Comparison of ENCODE assay signal across 15 mouse cellular contexts in genomic region chr3:148945534-148945933, GRCm38 (mm10). TPM values are rescaled to one million over a fixed set of nuclear protein-coding genes. Genes with fewer than 3 reads are reported as not detected.
DNase-seq lines count a peak whose midpoint lies in the region; ATAC-seq and TF ChIP-seq lines count a peak whose summit lies in the region.
"Had no signal": no experiment of that assay in that cellular context is flagged by ENCODE, and none has a peak within 500 bp of the region (broad histone marks: within the 10 kb centered on the region; RNA-seq: fewer than 3 reads in every experiment).

No protein-coding gene starts in this region.

- peak overlapping the region; percentile 61; the same call in 1 of the 2 replicates for H3K9ac ChIP-seq in heart, embryonic 11.5 days (ENCODE audit: low read depth, low read length)
- H3K9ac ChIP-seq: limb, embryonic 12.5 days; liver, postnatal 0 days; stomach, embryonic 15.5 days had no signal

- no peak for TF ChIP-seq CTCF in layer of hippocampus, adult 2 months (conservative IDR thresholded peaks at IDR 0.05)

- no peak for ATAC-seq in heart, embryonic 11.5 days (replicated peaks; ENCODE audit: insufficient number of reproducible peaks, low FRiP score, low TSS enrichment)
- ATAC-seq: liver, postnatal 0 days had no signal

- H3K27ac ChIP-seq in heart, embryonic 11.5 days (ENCODE audit: low read depth, low read length): peak overlapping the region; percentile 50
- H3K27ac ChIP-seq in layer of hippocampus, adult 2 months: no peak overlapping the region
- H3K27ac ChIP-seq in midbrain, embryonic 10.5 days (replicated peaks): peak overlapping the region; percentile 53; the same call in 1 of the 2 replicates
- H3K27ac ChIP-seq: limb, embryonic 12.5 days; stomach, embryonic 15.5 days had no signal

- H3K27me3 ChIP-seq in heart, embryonic 11.5 days (ENCODE audit: control insufficient read depth, insufficient read depth, low read length): no peaks in the 10 kb centered on the region
- no peaks in the 10 kb centered on the region for H3K27me3 ChIP-seq in midbrain, embryonic 10.5 days (ENCODE audit: low read depth, poor library complexity, severe bottlenecking)
- H3K27me3 ChIP-seq: limb, embryonic 12.5 days; megakaryocyte, embryonic 14.5 days; stomach, embryonic 15.5 days had no signal

- no peak for DNase-seq in heart, postnatal 4 days
- no peak for DNase-seq in layer of hippocampus, adult 2 months (ENCODE audit: low spot score in 2 of 2)
- no peak for DNase-seq in layer of hippocampus, postnatal 36 days
- DNase-seq in midbrain, embryonic 10.5 days (ENCODE audit: low spot score): no peak
- peak; percentile 32 for DNase-seq in retina, embryonic 14.5 days (ENCODE audit: low spot score)
- no peak for DNase-seq in embryo, embryonic 10 days (ENCODE audit: low spot score)
- no peak for DNase-seq in thymus, postnatal 0 days (ENCODE audit: low spot score)
- DNase-seq: adrenal gland, adult 8-10 months; gastrocnemius, postnatal 10 days; kidney, adult 11 months; liver, postnatal 0 days had no signal

- peaks cover 20% of the 10 kb centered on the region for H3K4me1 ChIP-seq in heart, embryonic 11.5 days (ENCODE audit: control insufficient read depth, insufficient read depth, low read length)
- peaks cover 100% of the 10 kb centered on the region for H3K4me1 ChIP-seq in midbrain, embryonic 10.5 days
- H3K4me1 ChIP-seq: stomach, embryonic 15.5 days had no signal

- H3K36me3 ChIP-seq in heart, embryonic 11.5 days (ENCODE audit: control insufficient read depth, insufficient read depth, low read length): no peaks in the 10 kb centered on the region
- H3K36me3 ChIP-seq in midbrain, embryonic 10.5 days: no peaks in the 10 kb centered on the region
- H3K36me3 ChIP-seq: limb, embryonic 12.5 days; stomach, embryonic 15.5 days had no signal

- H3K9me3 ChIP-seq in heart, embryonic 11.5 days (replicated peaks; ENCODE audit: control insufficient read depth, low read length): no peaks in the 10 kb centered on the region
- H3K9me3 ChIP-seq in midbrain, embryonic 10.5 days (replicated peaks): no peaks in the 10 kb centered on the region
- H3K9me3 ChIP-seq: limb, embryonic 12.5 days; megakaryocyte, embryonic 14.5 days; stomach, embryonic 15.5 days had no signal

- WGBS in heart, embryonic 11.5 days (ENCODE audit: insufficient replicate concordance): 22% methylated on average over 8 of the region's 8 CpGs
- WGBS in midbrain, embryonic 10.5 days: 18% methylated on average over 8 of the region's 8 CpGs

- H3K4me2 ChIP-seq in heart, embryonic 11.5 days: peak overlapping the region; percentile 55
- H3K4me2 ChIP-seq: limb, embryonic 12.5 days; stomach, embryonic 15.5 days had no signal

- no peak overlapping the region for H3K4me3 ChIP-seq in heart, embryonic 11.5 days (ENCODE audit: low read depth, low read length)
- H3K4me3 ChIP-seq in layer of hippocampus, adult 2 months: peak overlapping the region; percentile 4; the same call in 1 of the 2 replicates
- H3K4me3 ChIP-seq in midbrain, embryonic 10.5 days: peak overlapping the region; percentile 23
- H3K4me3 ChIP-seq: limb, embryonic 12.5 days; megakaryocyte, embryonic 14.5 days; stomach, embryonic 15.5 days had no signal

RNA-seq across cellular contexts. Expression of gene Adgrl2, which starts 44.8 kb away (rescaled TPM):
- 37.3 and 38.7 TPM in 2 replicates for polyA plus RNA-seq in heart, embryonic 11.5 days (2014; fragmentation: Nextera tagmentation; extraction: Ambion mirVana)
- total RNA-seq in heart, postnatal 4 days (2021): 100 to 1,000 TPM; 126 to 134 TPM
- total RNA-seq in layer of hippocampus, adult 2 months (2021): 10 to 100 TPM; 56.6 to 58.7 TPM
- total RNA-seq in layer of hippocampus, postnatal 36 days (2021): 10 to 100 TPM; 59.1 to 61.5 TPM
- 76.6 and 97.3 TPM in 2 replicates for polyA plus RNA-seq in midbrain, embryonic 10.5 days (2016; fragmentation: Nextera tagmentation; extraction: Ambion mirVana)
- 8.3 and 8.6 TPM in 2 replicates for polyA plus RNA-seq in thymus, postnatal 0 days (2015; fragmentation: Nextera tagmentation; extraction: Ambion mirVana)
